Mouse (Mus musculus) macrophage (primary cell): ENCODE results near the gene Sept3. TPM values are rescaled to one million over a fixed set of nuclear protein-coding genes. Genes with fewer than 3 reads are reported as not detected.
A peak's percentile ranks its signal among the peaks of the same experiment; 100 is the strongest.

Experiments used
- H3K27ac ChIP-seq: fragments of 350-480 bp; formaldehyde crosslinking; 2 replicates; pipeline ENCODE4 v1.9.0; 2021
- H3K36me3 ChIP-seq: fragments of 350-480 bp; formaldehyde crosslinking; 2 replicates; pipeline ENCODE4 v1.9.0; 2021; ENCODE audit errors: inconsistent target
- H3K4me3 ChIP-seq: fragments of 350-480 bp; formaldehyde crosslinking; 2 replicates; pipeline ENCODE4 v1.9.0; 2021; ENCODE audit errors: inconsistent target
- H3K79me2 ChIP-seq: fragments of 350-480 bp; formaldehyde crosslinking; 2 replicates; pipeline ENCODE4 v1.9.0; 2021; ENCODE audit errors: inconsistent target
- WGBS: methylation state at CpG from one replicate; pipeline ENCODE4 v1.1.7; 2026; ENCODE audit warnings: inconsistent platforms; ENCODE audit not compliant: missing documents; 5-methylcytosine and 5-hydroxymethylcytosine counted together
- polyA plus RNA-seq: library from polyadenylated mRNA; stranded (reverse); fragments of 250-400 nt; gene quantifications from 3 replicates; pipeline ENCODE4 v1.2.4, GENCODE M21; 2018; ENCODE audit warnings: inconsistent platforms

The Sept3 gene
- polyA plus RNA-seq, 1 experiment from 2014 or later = 0.17 TPM

GRCm38 (mm10) chr15:82292851-82293250 is 18.2 kb downstream of the Sept3 start:
- Histone ChIP-seq H3K27ac (no peak overlapping the region), H3K4me3 (no peak overlapping the region), H3K36me3 (no peaks in the 10 kb centered on the region), H3K79me2 (no peaks in the 10 kb centered on the region)
- 42% methylated on average over 5 of the region's 5 CpGs for WGBS

- Histone ChIP-seq H3K79me2 (no peaks in the 10 kb centered on the region), H3K36me3 (no peaks in the 10 kb centered on the region), H3K27ac (no peak overlapping the region), H3K4me3 (no peak overlapping the region)
- 31% methylated on average over 7 of the region's 7 CpGs for WGBS
Observed at GRCm38 (mm10) chr15:82293271-82293711, 18.6 kb downstream of the Sept3 start.

- WGBS = 54% methylated on average over 8 of the region's 8 CpGs
Observed at GRCm38 (mm10) chr15:82294059-82294458, 19.4 kb downstream of the Sept3 start.

GRCm38 (mm10) chr15:82298764-82299561 is 24.3 kb downstream of the Sept3 start, which contains the start of gene Wbp2nl:
Wbp2nl (plus strand) TSS chr15:82298954.
- WGBS = 69% methylated on average over 39 of the region's 39 CpGs
- H3K4me3 ChIP-seq = no peak within 1 kb of the TSS
- H3K79me2 ChIP-seq = no peaks in the 10 kb centered on the region
- H3K36me3 ChIP-seq = no peaks in the 10 kb centered on the region
- no peak within 1 kb of the TSS for H3K27ac ChIP-seq

More at GRCm38 (mm10) chr15:82294059-82294458, 19.4 kb downstream of the Sept3 start:
- no peaks in the 10 kb centered on the region for H3K79me2 ChIP-seq
- no peaks in the 10 kb centered on the region for H3K36me3 ChIP-seq
- H3K4me3 ChIP-seq = no peak overlapping the region
- no peak overlapping the region for H3K27ac ChIP-seq

- Histone ChIP-seq H3K27ac (no peak overlapping the region), H3K4me3 (no peak overlapping the region), H3K79me2 (no peaks in the 10 kb centered on the region), H3K36me3 (no peaks in the 10 kb centered on the region)
- 96% methylated on average over 3 of the region's 3 CpGs for WGBS
Observed at GRCm38 (mm10) chr15:82307107-82307506, 32.4 kb downstream of the Sept3 start.

GRCm38 (mm10) chr15:82308416-82308815 is 33.7 kb downstream of the Sept3 start:
- 96% methylated on average over 3 of the region's 3 CpGs for WGBS
- H3K36me3 ChIP-seq = no peaks in the 10 kb centered on the region
- H3K4me3 ChIP-seq = no peak overlapping the region
- H3K79me2 ChIP-seq = no peaks in the 10 kb centered on the region
- no peak overlapping the region for H3K27ac ChIP-seq

GRCm38 (mm10) chr15:82317839-82318238 is 43.1 kb downstream of the Sept3 start:
- no peaks in the 10 kb centered on the region for H3K79me2 ChIP-seq
- no peaks in the 10 kb centered on the region for H3K36me3 ChIP-seq
- no peak overlapping the region for H3K27ac ChIP-seq
- H3K4me3 ChIP-seq = no peak overlapping the region
- WGBS = 70% methylated on average over 5 of the region's 6 CpGs

GRCm38 (mm10) chr15:82319613-82320012 is 44.9 kb downstream of the Sept3 start:
- H3K36me3 ChIP-seq = no peaks in the 10 kb centered on the region
- WGBS = 78% methylated on average over 1 of the region's 1 CpGs
- H3K79me2 ChIP-seq = no peaks in the 10 kb centered on the region
- no peak overlapping the region for H3K27ac ChIP-seq
- no peak overlapping the region for H3K4me3 ChIP-seq

GRCm38 (mm10) chr15:82322195-82322594 is 47.5 kb downstream of the Sept3 start:
- Histone ChIP-seq H3K79me2 (no peaks in the 10 kb centered on the region), H3K4me3 (no peak overlapping the region)
- WGBS = 96% methylated on average over 6 of the region's 8 CpGs

GRCm38 (mm10) chr15:82325382-82325781 is 50.7 kb downstream of the Sept3 start:
- WGBS = 50% methylated on average over 2 of the region's 2 CpGs
- Histone ChIP-seq H3K27ac (no peak overlapping the region), H3K4me3 (no peak overlapping the region), H3K79me2 (no peaks in the 10 kb centered on the region), H3K36me3 (peaks cover 16% of the 10 kb centered on the region; the same call in 1 of the 2 replicates)

More at GRCm38 (mm10) chr15:82322195-82322594, 47.5 kb downstream of the Sept3 start:
- Histone ChIP-seq H3K27ac (no peak overlapping the region), H3K36me3 (no peaks in the 10 kb centered on the region)

GRCm38 (mm10) chr15:82335194-82335593 is 60.5 kb downstream of the Sept3 start:
- H3K27ac ChIP-seq = no peak overlapping the region
- H3K4me3 ChIP-seq = no peak overlapping the region
- peaks cover 57% of the 10 kb centered on the region for H3K36me3 ChIP-seq
- WGBS = 100% methylated on average over 3 of the region's 4 CpGs
- peaks cover 24% of the 10 kb centered on the region for H3K79me2 ChIP-seq

GRCm38 (mm10) chr15:82336629-82337028 is 61.9 kb downstream of the Sept3 start:
- Histone ChIP-seq H3K79me2 (peaks cover 24% of the 10 kb centered on the region), H3K36me3 (peaks cover 43% of the 10 kb centered on the region), H3K27ac (no peak overlapping the region), H3K4me3 (no peak overlapping the region)
- WGBS = 89% methylated on average over 11 of the region's 12 CpGs

- H3K36me3 ChIP-seq = peaks cover 32% of the 10 kb centered on the region
- peak overlapping the region; percentile 77 for H3K27ac ChIP-seq
- H3K4me3 ChIP-seq = peak overlapping the region; percentile 95
- WGBS = 0% methylated on average over 4 of the region's 4 CpGs
- peaks cover 24% of the 10 kb centered on the region for H3K79me2 ChIP-seq
Observed at GRCm38 (mm10) chr15:82337875-82338274, 63.2 kb downstream of the Sept3 start.

GRCm38 (mm10) chr15:82338593-82339112 is 64.0 kb downstream of the Sept3 start, which contains the start of the genes Naga, Pheta2 and Smdt1:
Naga (minus strand) TSS chr15:82338925.
Pheta2 (plus strand) TSS chr15:82338942.
Smdt1 (plus strand) TSS chr15:82338959.
- WGBS = 1% methylated on average over 38 of the region's 41 CpGs
- Histone ChIP-seq H3K79me2 (peaks cover 24% of the 10 kb centered on the region), H3K4me3 (peak within 1 kb of the TSS; percentile 95), H3K36me3 (peaks cover 32% of the 10 kb centered on the region), H3K27ac (peak within 1 kb of the TSS; percentile 77)

GRCm38 (mm10) chr15:82339150-82339549 is 64.5 kb downstream of the Sept3 start:
- Histone ChIP-seq H3K36me3 (peaks cover 29% of the 10 kb centered on the region), H3K79me2 (peaks cover 24% of the 10 kb centered on the region), H3K27ac (no peak overlapping the region), H3K4me3 (peak overlapping the region; percentile 3; the same call in 1 of the 2 replicates)
- 68% methylated on average over 10 of the region's 10 CpGs for WGBS
